Mouse (Mus musculus) heart, embryonic 12.5 days (tissue): ENCODE measurements around the gene Ezr. TPM values are rescaled to one million over a fixed set of nuclear protein-coding genes. Genes with fewer than 3 reads are reported as not detected.

Experiments used
- polyA plus RNA-seq: library from polyadenylated mRNA; unstranded; fragments of >200 nt; fragmentation: Nextera tagmentation; extraction: Ambion mirVana; gene quantifications from 2 replicates; pipeline ENCODE4 v1.2.1, GENCODE M21; 2016

The Ezr gene
- polyA plus RNA-seq, 1 experiment from 2014 or later: 119 TPM

Other genes with a start within 250 kb of the Ezr start
- gene Dynlt1c, start 181.1 kb downstream of the Ezr start, polyA plus RNA-seq: 18.5 and 22.4 TPM in 2 replicates
- 215 and 226 TPM in 2 replicates for gene Dynlt1f, start 126.9 kb downstream of the Ezr start, polyA plus RNA-seq
- not detected in 2 replicates for gene Sytl3, start 123.7 kb downstream of the Ezr start, polyA plus RNA-seq
- gene Rsph3b, start 165.9 kb upstream of the Ezr start, polyA plus RNA-seq: 54.5 and 58.5 TPM in 2 replicates
- gene Tagap1, start 178.4 kb upstream of the Ezr start, polyA plus RNA-seq: 28.8 and 29.2 TPM in 2 replicates
- gene Rnaset2b, start 187.8 kb upstream of the Ezr start, polyA plus RNA-seq: 227 and 228 TPM in 2 replicates
- gene Gm49721, start 196.1 kb upstream of the Ezr start, polyA plus RNA-seq: 0.17 and 0.19 TPM in 2 replicates
- gene Gm1604a, start 242.8 kb upstream of the Ezr start, polyA plus RNA-seq: not detected in 2 replicates